Mouse (Mus musculus): ENCODE measurements around the gene Dnajc16. TPM values are rescaled to one million over a fixed set of nuclear protein-coding genes. Genes with fewer than 3 reads are reported as not detected.

Gene Dnajc16
- polyA plus RNA-seq, 1 experiment, result 15.4 TPM

GRCm38 (mm10) chr4:141724594-141724993, 66.1 kb downstream of the Dnajc16 start:
- DNase-seq (ENCODE audit: low read depth), result no peak

GRCm38 (mm10) chr4:141723673-141724068, 67.1 kb downstream of the Dnajc16 start:
- no peak for DNase-seq (ENCODE audit: low read depth)

GRCm38 (mm10) chr4:141722731-141723672, 67.7 kb downstream of the Dnajc16 start, which contains the start of gene Ddi2:
TSS of gene Ddi2 (minus strand) at chr4:141723419.
- DNase-seq (ENCODE audit: low read depth), result no peak

- no peak for DNase-seq (ENCODE audit: low read depth)
Observed at GRCm38 (mm10) chr4:141721961-141722360, 68.8 kb downstream of the Dnajc16 start.

- no peak for DNase-seq (ENCODE audit: low read depth)
Observed at GRCm38 (mm10) chr4:141720761-141721523, 69.8 kb downstream of the Dnajc16 start.

GRCm38 (mm10) chr4:141719304-141719703, 71.4 kb downstream of the Dnajc16 start:
- DNase-seq (ENCODE audit: low read depth), result no peak

GRCm38 (mm10) chr4:141717633-141718032, 73.1 kb downstream of the Dnajc16 start:
- no peak for DNase-seq (ENCODE audit: low read depth)

GRCm38 (mm10) chr4:141715027-141715426, 75.7 kb downstream of the Dnajc16 start:
- DNase-seq (ENCODE audit: low read depth), result no peak

GRCm38 (mm10) chr4:141713598-141714142, 77.1 kb downstream of the Dnajc16 start:
- no peak for DNase-seq (ENCODE audit: low read depth)

- DNase-seq (ENCODE audit: low read depth), result no peak
Observed at GRCm38 (mm10) chr4:141711250-141711649, 79.5 kb downstream of the Dnajc16 start.

Other genes starting within 250 kb of the Dnajc16 start
- gene Fblim1, start 184.8 kb downstream of the Dnajc16 start, polyA plus RNA-seq (2012; rRNA removed), result 35.0 and 35.2 TPM in 2 replicates
- 0.46 and 0.92 TPM in 2 replicates for gene Tmem82, start 172.3 kb downstream of the Dnajc16 start, polyA plus RNA-seq (2012; rRNA removed)
- 1.0 and 1.1 TPM in 2 replicates for gene Slc25a34, start 167.1 kb downstream of the Dnajc16 start, polyA plus RNA-seq (2012; rRNA removed)
- gene Plekhm2, start 126.0 kb downstream of the Dnajc16 start, polyA plus RNA-seq (2012; rRNA removed), result 54.2 and 58.2 TPM in 2 replicates
- gene Rsc1a1, start 105.3 kb downstream of the Dnajc16 start, polyA plus RNA-seq (2012; rRNA removed), result 9.6 and 12.1 TPM in 2 replicates
- 12.0 and 16.3 TPM in 2 replicates for gene Ddi2, start 67.5 kb downstream of the Dnajc16 start, polyA plus RNA-seq (2012; rRNA removed)
- gene Agmat, start 44.3 kb downstream of the Dnajc16 start, polyA plus RNA-seq (2012; rRNA removed), result 0.24 and 0.38 TPM in 2 replicates
- gene Casp9, start 2.7 kb upstream of the Dnajc16 start, polyA plus RNA-seq (2012; rRNA removed), result 29.8 and 31.4 TPM in 2 replicates
- 2.4 and 16.3 TPM in 2 replicates for gene Cela2a, start 35.2 kb upstream of the Dnajc16 start, polyA plus RNA-seq (2012; rRNA removed)
- 0.27 and 1.6 TPM in 2 replicates for gene Ctrc, start 55.4 kb upstream of the Dnajc16 start, polyA plus RNA-seq (2012; rRNA removed)
- gene Efhd2, start 84.0 kb upstream of the Dnajc16 start, polyA plus RNA-seq (2012; rRNA removed), result 41.2 and 43.0 TPM in 2 replicates
- 1.9 and 2.4 TPM in 2 replicates for gene Fhad1, start 224.2 kb upstream of the Dnajc16 start, polyA plus RNA-seq (2012; rRNA removed)